Mouse (Mus musculus) cerebellum, adult 2 months (tissue): ENCODE measurements around the gene Gm8127.
"Not testable (repeated sequence)": the region's sequence is repeated elsewhere in the genome, so short reads cannot be mapped to it uniquely, and the experiment has no call there.

ENCODE experiments used
- CTCF ChIP-seq: fragments of 200-500 bp; IDR thresholded peaks from 2 replicates; pipeline ENCODE4 v1.5.1; 2011; ENCODE audit warnings: low read depth, mild to moderate bottlenecking, control low read depth, low read length, moderate library complexity, borderline replicate concordance; ENCODE audit not compliant: insufficient read depth
- POLR2A ChIP-seq: fragments of 200-500 bp; IDR thresholded peaks from 2 replicates; pipeline ENCODE4 v1.6.1; 2011; ENCODE audit warnings: low read length, control low read depth, borderline replicate concordance; ENCODE audit not compliant: insufficient read depth

DNA sequence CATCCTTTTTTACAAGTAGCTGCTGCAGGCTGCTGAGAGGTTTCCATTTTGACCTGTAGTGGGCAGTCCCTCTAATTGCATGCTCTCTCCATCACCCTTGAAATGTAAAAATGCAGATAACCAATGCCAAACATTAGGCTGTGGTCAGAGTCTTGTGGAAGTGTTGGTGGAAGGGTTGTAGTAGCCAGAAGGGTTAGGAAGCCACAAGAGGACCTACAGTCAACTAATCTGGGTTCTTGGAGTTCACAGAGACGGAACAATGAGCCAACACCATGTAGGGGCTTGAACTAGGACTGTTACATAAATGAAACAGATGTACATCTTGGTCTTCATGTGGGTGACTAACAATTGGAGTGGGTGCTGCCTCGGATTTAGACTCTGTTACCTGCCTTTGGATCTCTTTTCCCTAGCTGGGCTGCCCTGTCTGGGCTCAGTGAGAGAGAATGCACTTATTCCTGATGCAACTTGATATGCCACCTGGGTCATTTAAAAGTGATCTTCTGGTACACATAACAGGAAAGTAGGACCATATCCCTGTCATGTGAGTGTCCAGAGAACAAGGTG lies 25.0 kb downstream of the Gm8127 start:
- TF ChIP-seq CTCF, POLR2A: not testable (repeated sequence)
